In genomic region chr4:53718261-53718660, GRCm38 (mm10) we compare ENCODE assay signal across 24 mouse cellular contexts. TPM values are rescaled to one million over a fixed set of nuclear protein-coding genes. Genes with fewer than 3 reads are reported as not detected.
DNase-seq lines count a peak whose midpoint lies in the region; ATAC-seq and TF ChIP-seq lines count a peak whose summit lies in the region.
"Had no signal": no experiment of that assay in that cellular context is flagged by ENCODE, and none has a peak within 500 bp of the region (broad histone marks: within the 10 kb centered on the region; RNA-seq: fewer than 3 reads in every experiment).

No protein-coding gene starts in this region.

- H3K4me3 ChIP-seq in kidney, adult 2 months (ENCODE audit: insufficient read depth, low read depth, low read length): no peak overlapping the region
- no peak overlapping the region for H3K4me3 ChIP-seq in kidney, embryonic 15.5 days (replicated peaks)
- H3K4me3 ChIP-seq: forebrain, embryonic 13.5 days; midbrain, embryonic 13.5 days had no signal

- peak; percentile 15 for DNase-seq in adrenal gland, adult 2 months
- no peak for DNase-seq in adrenal gland, adult 18-20 months (ENCODE audit: low spot score in 2 of 2)
- peak; percentile 15 to 31 for DNase-seq in heart, adult 18-20 months
- DNase-seq in heart, postnatal 14 days: no peak
- DNase-seq in kidney, adult 2 months: no peak
- DNase-seq in frontal cortex, postnatal 25 days (ENCODE audit: low spot score in 2 of 2): no peak
- DNase-seq: cerebellum, adult 2 months; cerebellum, postnatal 25 days; kidney, postnatal 25 days; liver; lung, adult 2 months; lung, postnatal 10 days; retina, postnatal 1 day; right cerebral cortex, postnatal 14 days; thymus, postnatal 4 days had no signal

- TF ChIP-seq CTCF in kidney, adult 2 months (conservative IDR thresholded peaks at IDR 0.05; ENCODE audit: insufficient read depth, insufficient read length, low read depth, low read length): no peak

- intact Hi-C loops in heart, postnatal 14 days (cut with DNase I): no loop called here

- peak overlapping the region; percentile 76 for H3K27ac ChIP-seq in kidney, adult 2 months (ENCODE audit: insufficient read depth, low read depth, low read length)
- no peak overlapping the region for H3K27ac ChIP-seq in kidney, embryonic 15.5 days
- H3K27ac ChIP-seq: forebrain, embryonic 13.5 days; hindbrain, embryonic 14.5 days; liver, embryonic 14.5 days; macrophage; midbrain, embryonic 13.5 days had no signal

- H3K36me3 ChIP-seq in kidney, adult 2 months (ENCODE audit: control insufficient read depth, insufficient read depth, low read length): no peaks in the 10 kb centered on the region
- peaks cover 9% of the 10 kb centered on the region; the same call in 1 of the 2 replicates for H3K36me3 ChIP-seq in kidney, embryonic 15.5 days

- no peak for ATAC-seq in kidney, embryonic 15.5 days (replicated peaks; ENCODE audit: low FRiP score)
- ATAC-seq in monocyte, adult 5-6 weeks (replicated peaks; ENCODE audit: insufficient number of reproducible peaks, low FRiP score, low TSS enrichment, poor library complexity, severe bottlenecking): no peak
- ATAC-seq: forebrain, embryonic 13.5 days; intestine, postnatal 0 days; midbrain, embryonic 13.5 days; Patski had no signal

- 44% methylated on average over 5 of the region's 5 CpGs for WGBS in kidney, adult 2 months
- 55% methylated on average over 5 of the region's 5 CpGs for WGBS in kidney, embryonic 15.5 days

- no peaks in the 10 kb centered on the region for H3K9me3 ChIP-seq in kidney, embryonic 15.5 days (replicated peaks)
- H3K9me3 ChIP-seq: forebrain, embryonic 13.5 days; midbrain, embryonic 13.5 days had no signal

- no peak for TF ChIP-seq POLR2A in kidney, adult 2 months (IDR thresholded peaks at IDR 0.05; ENCODE audit: low read depth, low read length)

- no peaks in the 10 kb centered on the region for H3K4me1 ChIP-seq in kidney, adult 2 months (ENCODE audit: control insufficient read depth, insufficient read depth, low read length)
- peaks cover 21% of the 10 kb centered on the region for H3K4me1 ChIP-seq in kidney, embryonic 15.5 days

- no peaks in the 10 kb centered on the region for H3K27me3 ChIP-seq in kidney, adult 2 months (replicated peaks; ENCODE audit: control insufficient read depth, insufficient read depth, low read length)
- H3K27me3 ChIP-seq in kidney, embryonic 15.5 days: no peaks in the 10 kb centered on the region
- H3K27me3 ChIP-seq: forebrain, embryonic 13.5 days; midbrain, embryonic 13.5 days; Patski had no signal

- H3K9ac ChIP-seq in kidney, embryonic 15.5 days: no peak overlapping the region
- H3K9ac ChIP-seq: forebrain, embryonic 13.5 days; hindbrain, embryonic 14.5 days; liver, embryonic 14.5 days; midbrain, embryonic 13.5 days had no signal

- H3K4me2 ChIP-seq in kidney, embryonic 15.5 days: no peak overlapping the region
- H3K4me2 ChIP-seq: forebrain, embryonic 13.5 days; hindbrain, embryonic 14.5 days; midbrain, embryonic 13.5 days had no signal

RNA-seq across cellular contexts. Expression of gene Fktn, which starts 4.5 kb away (rescaled TPM):
- 10 to 100 TPM; 14.1 to 14.9 TPM for total RNA-seq in adrenal gland, adult 2 months (2021)
- 2.4 and 3.0 TPM in 2 replicates for polyA plus RNA-seq in adrenal gland, adult 2 months (2012; rRNA removed)
- total RNA-seq in adrenal gland, adult 18-20 months (2021): 10 to 100 TPM; 13.7 to 14.2 TPM
- total RNA-seq in heart, adult 18-20 months (2021): 10 to 100 TPM; 20.1 to 22.1 TPM
- 10 to 100 TPM; 15.1 to 15.6 TPM for total RNA-seq in heart, postnatal 14 days (2021)
- polyA plus RNA-seq in kidney, adult 2 months (2012; rRNA removed): 6.5 and 7.0 TPM in 2 replicates
- 19.1 and 19.2 TPM in 2 replicates for polyA plus RNA-seq in kidney, embryonic 15.5 days (2015; fragmentation: Nextera tagmentation; extraction: Ambion mirVana)
- 1.8 to 6.3 TPM (median 4.2 TPM) in 3 replicates for total RNA-seq in monocyte, adult 5-6 weeks (2017)

Comparison
In these comparisons a context has a peak if more than half of its experiments do, and no peak if none do; other contexts are left out.
1. DNase-seq: peak in adrenal gland, adult 2 months (single experiment) and heart, adult 18-20 months (2 of 2); none in adrenal gland, adult 18-20 months (0 of 2), heart, postnatal 14 days (0 of 2), kidney, adult 2 months (single experiment) and frontal cortex, postnatal 25 days (0 of 2).